Mouse (Mus musculus): ENCODE measurements around the gene Cask.
"Not testable (repeated sequence)": the region's sequence is repeated elsewhere in the genome, so short reads cannot be mapped to it uniquely, and the experiment has no call there.

The Cask gene

GRCm38 (mm10) chrX:13851285-13851684 is at the start of gene Cask:
Gene Cask, minus strand, starts transcription at chrX:13851367.
- no peak for DNase-seq (ENCODE audit: extremely low spot score, low spot score)

GRCm38 (mm10) chrX:13889976-13890375 is 38.8 kb upstream of the Cask start:
- DNase-seq (ENCODE audit: extremely low spot score, low spot score), result no peak

- DNase-seq (ENCODE audit: extremely low spot score, low spot score), result no peak
These were observed 33.2 kb upstream of the Cask start for GRCm38 (mm10) chrX:13884348-13884747.

GRCm38 (mm10) chrX:13881969-13882368 is 30.8 kb upstream of the Cask start:
- no peak for DNase-seq (ENCODE audit: extremely low spot score, low spot score)

- no peak for DNase-seq (ENCODE audit: extremely low spot score, low spot score)
These were observed 9.0 kb upstream of the Cask start for GRCm38 (mm10) chrX:13860145-13860544.

GRCm38 (mm10) chrX:13859051-13859450 is 7.9 kb upstream of the Cask start:
- no peak for DNase-seq (ENCODE audit: extremely low spot score, low spot score)

GRCm38 (mm10) chrX:13848473-13848872 is 2.7 kb downstream of the Cask start:
- DNase-seq (ENCODE audit: extremely low spot score, low spot score), result no peak

GRCm38 (mm10) chrX:13847502-13847851 is 3.7 kb downstream of the Cask start:
- no peak for DNase-seq (ENCODE audit: extremely low spot score, low spot score)

- DNase-seq (ENCODE audit: extremely low spot score, low spot score), result peak; percentile 77
These were observed 4.3 kb downstream of the Cask start for GRCm38 (mm10) chrX:13846653-13847501.

GRCm38 (mm10) chrX:13845858-13846652 is 5.1 kb downstream of the Cask start:
- peak; percentile 60 for DNase-seq (ENCODE audit: extremely low spot score, low spot score)

GRCm38 (mm10) chrX:13845141-13845857 is 5.9 kb downstream of the Cask start:
- peak; percentile 32 for DNase-seq (ENCODE audit: extremely low spot score, low spot score)

GRCm38 (mm10) chrX:13822792-13823191 is 28.4 kb downstream of the Cask start:
- no peak for DNase-seq (ENCODE audit: extremely low spot score, low spot score)

- DNase-seq (ENCODE audit: extremely low spot score, low spot score), result no peak
These were observed 52.4 kb downstream of the Cask start for GRCm38 (mm10) chrX:13798754-13799153.

- no peak for DNase-seq (ENCODE audit: extremely low spot score, low spot score)
These were observed 85.5 kb downstream of the Cask start for GRCm38 (mm10) chrX:13765672-13766071.

GRCm38 (mm10) chrX:13765024-13765423 is 86.1 kb downstream of the Cask start:
- DNase-seq (ENCODE audit: extremely low spot score, low spot score), result no peak

- DNase-seq (ENCODE audit: extremely low spot score, low spot score), result no peak
These were observed 93.7 kb downstream of the Cask start for GRCm38 (mm10) chrX:13757279-13758005.

GRCm38 (mm10) chrX:13741110-13741509 is 110.1 kb downstream of the Cask start:
- no peak for DNase-seq (ENCODE audit: extremely low spot score, low spot score)

GRCm38 (mm10) chrX:13730785-13731184 is 120.4 kb downstream of the Cask start:
- not testable (repeated sequence) for DNase-seq (ENCODE audit: extremely low spot score, low spot score)

GRCm38 (mm10) chrX:13729835-13730480 is 121.2 kb downstream of the Cask start:
- DNase-seq (ENCODE audit: extremely low spot score, low spot score), result no peak

GRCm38 (mm10) chrX:13725573-13726403 is 125.4 kb downstream of the Cask start:
- no peak for DNase-seq (ENCODE audit: extremely low spot score, low spot score)

Data from neural tube, embryonic 10.5 days (tissue).